Mouse (Mus musculus): ENCODE data around the gene Lbr. TPM values are rescaled to one million over a fixed set of nuclear protein-coding genes. Genes with fewer than 3 reads are reported as not detected.
A peak's percentile ranks its signal among the peaks of the same experiment; 100 is the strongest.

Gene Lbr
- 118 and 123 TPM in 2 replicates for polyA plus RNA-seq (2016; fragmentation: Nextera tagmentation; extraction: Ambion mirVana)

DNA sequence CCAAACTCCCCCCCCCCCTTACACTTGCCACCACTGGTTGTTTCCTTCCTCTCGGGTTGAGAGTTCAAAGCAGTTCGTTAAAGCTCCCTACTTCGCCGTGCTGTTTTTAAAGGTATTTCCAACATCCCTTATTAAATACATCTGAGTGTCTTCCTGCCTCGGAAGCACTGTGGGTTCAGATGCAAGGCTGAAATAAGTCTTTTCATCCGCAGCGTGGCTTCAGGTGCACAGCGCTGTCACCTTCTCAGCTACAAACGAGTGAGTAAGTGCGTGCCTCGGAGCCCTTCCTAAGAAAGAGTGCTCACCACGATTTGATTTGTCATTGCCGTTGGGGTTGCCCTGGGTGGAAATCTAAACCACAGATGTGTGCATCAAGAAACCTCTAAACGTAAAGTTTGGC, at the start of gene Lbr:
Gene Lbr, minus strand, starts transcription at position 266 of the 400 bp plus-strand sequence.
- peaks cover 27% of the 10 kb centered on the region for H3K4me1 ChIP-seq
- peak within 1 kb of the TSS; percentile 84 for H3K4me2 ChIP-seq (replicated peaks)
- H3K9ac ChIP-seq = peak within 1 kb of the TSS; percentile 92
- WGBS = under 1% methylated on average over 14 of the region's 14 CpGs
- peak within 1 kb of the TSS; percentile 84 for H3K4me3 ChIP-seq
- H3K9me3 ChIP-seq = no peaks in the 10 kb centered on the region
- H3K36me3 ChIP-seq = no peaks in the 10 kb centered on the region
- peak within 1 kb of the TSS; percentile 95 for H3K27ac ChIP-seq
- no peaks in the 10 kb centered on the region for H3K27me3 ChIP-seq
- ATAC-seq (ENCODE audit: insufficient number of reproducible peaks, insufficient read depth, low FRiP score, low TSS enrichment) = no peak

- H3K4me2 ChIP-seq (replicated peaks) = no peak overlapping the region
- H3K27me3 ChIP-seq = no peaks in the 10 kb centered on the region
- H3K9me3 ChIP-seq = no peaks in the 10 kb centered on the region
- no peak overlapping the region for H3K9ac ChIP-seq
- 89% methylated on average over 7 of the region's 7 CpGs for WGBS
- ATAC-seq (ENCODE audit: insufficient number of reproducible peaks, insufficient read depth, low FRiP score, low TSS enrichment) = no peak
- no peaks in the 10 kb centered on the region for H3K36me3 ChIP-seq
- H3K4me1 ChIP-seq = no peaks in the 10 kb centered on the region
- no peak overlapping the region for H3K27ac ChIP-seq
- no peak overlapping the region for H3K4me3 ChIP-seq
Observed at GRCm38 (mm10) chr1:181889670-181890069, 46.8 kb upstream of the Lbr start.

GRCm38 (mm10) chr1:181888801-181889200, 46.0 kb upstream of the Lbr start:
- no peaks in the 10 kb centered on the region for H3K36me3 ChIP-seq
- H3K9ac ChIP-seq = no peak overlapping the region
- H3K4me2 ChIP-seq (replicated peaks) = no peak overlapping the region
- no peaks in the 10 kb centered on the region for H3K4me1 ChIP-seq
- H3K9me3 ChIP-seq = no peaks in the 10 kb centered on the region
- H3K4me3 ChIP-seq = no peak overlapping the region
- no peaks in the 10 kb centered on the region for H3K27me3 ChIP-seq
- 8% methylated on average over 11 of the region's 11 CpGs for WGBS
- ATAC-seq (ENCODE audit: insufficient number of reproducible peaks, insufficient read depth, low FRiP score, low TSS enrichment) = 0 out of 2 replicates have a peak, but pooled peaks have one; percentile 52
- H3K27ac ChIP-seq = no peak overlapping the region

DNA sequence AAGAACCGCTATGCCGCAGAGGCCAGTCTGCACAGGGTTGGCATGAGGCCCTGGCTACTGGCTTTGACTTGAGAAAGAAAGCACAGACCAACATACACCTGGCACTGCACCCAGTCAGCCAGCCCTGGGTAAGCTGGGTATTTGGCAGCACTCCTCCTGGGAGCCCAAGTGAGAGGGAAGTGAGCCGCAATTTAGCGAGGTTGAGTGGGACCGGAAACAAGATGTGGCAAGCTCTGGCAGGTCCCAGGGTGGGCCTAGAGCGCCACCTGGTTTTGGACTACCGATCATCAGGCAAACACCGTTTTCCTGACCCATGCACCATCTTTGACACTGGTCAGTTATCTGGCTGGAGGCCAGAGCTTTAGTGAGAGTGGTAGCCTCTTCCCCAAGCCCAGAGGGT, 38.7 kb upstream of the Lbr start:
- no peak overlapping the region for H3K4me3 ChIP-seq
- H3K36me3 ChIP-seq = no peaks in the 10 kb centered on the region
- H3K27ac ChIP-seq = no peak overlapping the region
- peaks cover 7% of the 10 kb centered on the region; the same call in 1 of the 2 replicates for H3K4me1 ChIP-seq
- H3K9ac ChIP-seq = no peak overlapping the region
- no peak overlapping the region for H3K4me2 ChIP-seq (replicated peaks)
- H3K9me3 ChIP-seq = no peaks in the 10 kb centered on the region
- no peak for ATAC-seq (ENCODE audit: insufficient number of reproducible peaks, insufficient read depth, low FRiP score, low TSS enrichment)
- no peaks in the 10 kb centered on the region for H3K27me3 ChIP-seq
- WGBS = 21% methylated on average over 8 of the region's 8 CpGs

GRCm38 (mm10) chr1:181880752-181881325, 38.0 kb upstream of the Lbr start:
- Histone ChIP-seq H3K27me3 (no peaks in the 10 kb centered on the region), H3K4me2 (replicated peaks) (no peak overlapping the region), H3K4me1 (peaks cover 7% of the 10 kb centered on the region; the same call in 1 of the 2 replicates), H3K27ac (no peak overlapping the region), H3K9me3 (no peaks in the 10 kb centered on the region), H3K36me3 (no peaks in the 10 kb centered on the region), H3K9ac (no peak overlapping the region), H3K4me3 (no peak overlapping the region)
- 0 out of 2 replicates have a peak, but pooled peaks have one; percentile 13 for ATAC-seq (ENCODE audit: insufficient number of reproducible peaks, insufficient read depth, low FRiP score, low TSS enrichment)
- 44% methylated on average over 15 of the region's 15 CpGs for WGBS

GRCm38 (mm10) chr1:181878436-181878835, 35.6 kb upstream of the Lbr start:
- ATAC-seq (ENCODE audit: insufficient number of reproducible peaks, insufficient read depth, low FRiP score, low TSS enrichment) = no peak
- H3K4me1 ChIP-seq = peaks cover 7% of the 10 kb centered on the region; the same call in 1 of the 2 replicates
- no peak overlapping the region for H3K4me3 ChIP-seq
- H3K27me3 ChIP-seq = no peaks in the 10 kb centered on the region
- no peaks in the 10 kb centered on the region for H3K36me3 ChIP-seq
- H3K27ac ChIP-seq = no peak overlapping the region
- H3K9ac ChIP-seq = no peak overlapping the region
- H3K9me3 ChIP-seq = no peaks in the 10 kb centered on the region
- 83% methylated on average over 5 of the region's 5 CpGs for WGBS
- no peak overlapping the region for H3K4me2 ChIP-seq (replicated peaks)

DNA sequence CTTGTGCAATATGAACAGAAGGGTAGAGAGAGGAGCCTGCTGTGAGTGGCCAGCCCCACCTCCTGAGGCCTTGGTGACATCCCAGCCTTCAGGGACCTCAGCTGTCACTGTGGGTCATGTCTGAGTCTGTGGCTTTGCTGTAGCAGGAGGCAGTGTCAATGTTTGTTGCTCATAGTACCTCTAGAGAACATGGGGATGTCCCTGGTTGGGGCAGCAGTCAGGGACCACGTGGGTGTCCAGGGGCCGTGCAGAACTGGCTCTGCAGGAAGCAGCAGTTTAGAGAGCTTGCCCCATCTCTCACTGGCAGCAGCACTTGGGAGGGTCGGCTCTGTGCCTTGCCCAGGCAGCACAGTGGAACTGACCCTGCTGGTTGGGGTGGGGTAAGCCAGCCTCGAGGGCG, 34.2 kb upstream of the Lbr start:
- no peaks in the 10 kb centered on the region for H3K27me3 ChIP-seq
- no peaks in the 10 kb centered on the region for H3K9me3 ChIP-seq
- no peak overlapping the region for H3K4me2 ChIP-seq (replicated peaks)
- peaks cover 7% of the 10 kb centered on the region; the same call in 1 of the 2 replicates for H3K4me1 ChIP-seq
- H3K4me3 ChIP-seq = no peak overlapping the region
- H3K9ac ChIP-seq = no peak overlapping the region
- ATAC-seq (ENCODE audit: insufficient number of reproducible peaks, insufficient read depth, low FRiP score, low TSS enrichment) = no peak
- 58% methylated on average over 5 of the region's 5 CpGs for WGBS
- H3K27ac ChIP-seq = no peak overlapping the region
- no peaks in the 10 kb centered on the region for H3K36me3 ChIP-seq

GRCm38 (mm10) chr1:181876656-181877055, 33.8 kb upstream of the Lbr start:
- Histone ChIP-seq H3K27ac (no peak overlapping the region), H3K4me2 (replicated peaks) (no peak overlapping the region), H3K9me3 (no peaks in the 10 kb centered on the region), H3K9ac (no peak overlapping the region), H3K4me3 (no peak overlapping the region), H3K4me1 (peaks cover 7% of the 10 kb centered on the region; the same call in 1 of the 2 replicates), H3K36me3 (no peaks in the 10 kb centered on the region), H3K27me3 (no peaks in the 10 kb centered on the region)
- WGBS = 81% methylated on average over 3 of the region's 3 CpGs
- no peak for ATAC-seq (ENCODE audit: insufficient number of reproducible peaks, insufficient read depth, low FRiP score, low TSS enrichment)

- no peak for ATAC-seq (ENCODE audit: insufficient number of reproducible peaks, insufficient read depth, low FRiP score, low TSS enrichment)
- no peaks in the 10 kb centered on the region for H3K27me3 ChIP-seq
- no peaks in the 10 kb centered on the region for H3K4me1 ChIP-seq
- H3K4me2 ChIP-seq (replicated peaks) = no peak overlapping the region
- no peak overlapping the region for H3K4me3 ChIP-seq
- H3K9me3 ChIP-seq = no peaks in the 10 kb centered on the region
- H3K9ac ChIP-seq = no peak overlapping the region
- WGBS = 77% methylated on average over 9 of the region's 9 CpGs
- H3K36me3 ChIP-seq = no peaks in the 10 kb centered on the region
- H3K27ac ChIP-seq = no peak overlapping the region
Observed at GRCm38 (mm10) chr1:181873086-181873920, 30.5 kb upstream of the Lbr start.

- Histone ChIP-seq H3K36me3 (no peaks in the 10 kb centered on the region), H3K27ac (no peak overlapping the region), H3K9ac (no peak overlapping the region), H3K4me1 (no peaks in the 10 kb centered on the region), H3K4me3 (no peak overlapping the region), H3K4me2 (replicated peaks) (no peak overlapping the region), H3K9me3 (no peaks in the 10 kb centered on the region), H3K27me3 (no peaks in the 10 kb centered on the region)
- no peak for ATAC-seq (ENCODE audit: insufficient number of reproducible peaks, insufficient read depth, low FRiP score, low TSS enrichment)
- 85% methylated on average over 3 of the region's 3 CpGs for WGBS
Observed at GRCm38 (mm10) chr1:181872639-181873038, 29.8 kb upstream of the Lbr start.

DNA sequence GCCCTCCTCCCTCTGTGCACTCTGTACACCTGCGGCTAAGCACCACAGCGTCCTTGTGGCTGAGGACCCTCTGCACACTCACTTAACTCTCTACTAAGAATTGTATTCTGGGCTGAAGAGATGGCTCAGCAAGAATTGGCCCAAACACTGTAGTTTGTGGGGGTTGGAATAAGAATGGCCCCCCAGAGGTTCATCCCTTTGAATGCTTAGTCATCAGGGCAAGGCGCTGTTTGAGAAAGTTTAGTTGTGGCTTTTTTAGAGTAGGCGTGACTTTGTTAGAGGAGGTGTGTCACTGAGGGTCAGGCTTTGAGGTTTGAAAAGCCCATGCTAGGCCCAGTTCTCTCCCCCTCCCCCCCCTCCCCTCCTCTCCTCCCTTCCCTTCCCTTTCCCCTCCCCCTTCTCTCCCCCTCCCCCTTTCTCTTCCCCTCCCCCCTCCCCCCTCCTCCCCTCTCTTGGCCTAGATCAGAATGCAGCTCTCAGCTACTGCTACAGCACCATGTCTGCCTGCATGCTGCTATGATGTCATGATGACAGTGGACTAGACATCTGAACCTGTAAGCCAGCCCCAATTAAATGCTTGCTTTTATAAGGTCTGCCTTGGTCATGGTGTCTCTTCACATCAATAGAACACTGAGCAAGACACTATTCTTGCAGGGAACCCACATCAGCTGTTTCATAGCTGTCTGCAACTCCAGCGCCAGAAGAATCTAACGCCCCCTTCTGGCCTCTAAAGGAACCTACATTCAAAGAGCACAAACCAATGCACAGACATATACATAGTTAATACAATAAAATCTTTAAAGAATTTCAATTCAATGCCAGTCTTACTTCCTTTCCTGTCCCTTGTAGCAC, 23.8 kb upstream of the Lbr start:
- no peak overlapping the region for H3K4me2 ChIP-seq (replicated peaks)
- no peaks in the 10 kb centered on the region for H3K4me1 ChIP-seq
- H3K27ac ChIP-seq = no peak overlapping the region
- no peak for ATAC-seq (ENCODE audit: insufficient number of reproducible peaks, insufficient read depth, low FRiP score, low TSS enrichment)
- H3K4me3 ChIP-seq = no peak overlapping the region
- WGBS = 81% methylated on average over 6 of the region's 6 CpGs
- no peaks in the 10 kb centered on the region for H3K27me3 ChIP-seq
- H3K9ac ChIP-seq = no peak overlapping the region
- no peaks in the 10 kb centered on the region for H3K36me3 ChIP-seq
- no peaks in the 10 kb centered on the region for H3K9me3 ChIP-seq

All from embryonic facial prominence, embryonic 12.5 days (tissue).